Mouse (Mus musculus): ENCODE data around the gene Polr1d.

Polr1d gene

DNA sequence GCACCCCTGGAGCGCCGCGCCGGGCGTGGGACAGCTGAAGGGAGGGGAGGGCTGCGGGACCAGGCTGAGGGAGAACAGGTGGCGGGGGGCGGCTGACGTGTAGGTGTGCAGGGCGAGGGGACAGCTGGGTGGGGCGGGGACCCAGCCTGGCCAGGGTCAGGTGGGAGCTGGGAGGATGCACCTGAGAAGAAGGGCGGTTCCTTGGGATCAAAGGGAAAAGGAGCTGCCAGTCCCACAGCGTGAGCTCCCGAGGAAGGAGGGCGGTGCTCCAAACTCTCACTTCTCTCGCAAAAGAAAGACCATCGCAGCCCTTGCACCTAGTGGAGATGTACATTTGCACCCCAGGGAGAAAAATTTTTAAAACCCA, at the start of gene Polr1d:
Gene Polr1d, plus strand, starts transcription at position 252 of the 367 bp plus-strand sequence.
- no peak for DNase-seq (ENCODE audit: low read depth)

- no peak for DNase-seq (ENCODE audit: low read depth)
Measured at GRCm38 (mm10) chr5:147031281-147031680, 45.6 kb upstream of the Polr1d start.

DNA sequence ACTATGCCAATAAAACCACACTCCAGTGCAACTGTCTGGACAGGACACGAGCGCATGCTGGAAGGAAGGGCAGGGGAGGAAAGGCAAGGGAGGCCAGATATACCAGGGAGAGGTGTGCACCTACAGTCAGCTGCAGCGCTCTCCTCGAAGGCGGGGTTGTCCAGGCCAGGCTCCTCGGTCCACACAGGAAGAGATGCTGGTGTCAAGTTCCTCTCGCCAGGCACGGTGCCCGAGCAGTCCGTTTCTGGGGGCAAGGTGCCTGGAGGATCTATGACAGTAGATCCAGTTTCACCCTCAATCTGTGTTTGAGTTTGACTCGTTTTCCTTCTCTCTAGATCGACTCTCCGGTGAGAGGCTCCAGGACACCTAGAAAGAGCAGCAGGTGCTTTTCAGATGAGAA, 43.7 kb upstream of the Polr1d start:
- DNase-seq (ENCODE audit: low read depth): no peak

DNA sequence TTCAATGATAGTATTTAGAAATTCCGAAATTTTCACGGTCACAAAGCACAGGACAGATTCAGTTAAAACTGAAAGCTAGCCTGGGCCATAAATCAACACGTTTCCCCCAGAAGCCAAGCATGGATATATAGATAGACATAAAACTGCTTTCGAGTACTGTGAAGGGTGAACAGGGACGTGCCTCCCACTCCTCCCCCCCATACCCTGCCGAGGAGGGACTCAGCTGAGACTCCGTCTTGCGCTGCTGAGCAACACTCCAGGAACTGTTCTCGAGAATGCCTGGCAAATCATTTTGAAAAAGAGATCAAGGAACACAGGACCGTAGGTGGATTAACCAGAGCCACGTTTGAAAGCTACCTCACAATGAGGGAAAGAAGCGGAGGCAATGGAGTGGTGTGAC, 42.6 kb upstream of the Polr1d start:
- DNase-seq (ENCODE audit: low read depth): no peak

- no peak for DNase-seq (ENCODE audit: low read depth)
Measured at GRCm38 (mm10) chr5:147035301-147035700, 41.5 kb upstream of the Polr1d start.

DNA sequence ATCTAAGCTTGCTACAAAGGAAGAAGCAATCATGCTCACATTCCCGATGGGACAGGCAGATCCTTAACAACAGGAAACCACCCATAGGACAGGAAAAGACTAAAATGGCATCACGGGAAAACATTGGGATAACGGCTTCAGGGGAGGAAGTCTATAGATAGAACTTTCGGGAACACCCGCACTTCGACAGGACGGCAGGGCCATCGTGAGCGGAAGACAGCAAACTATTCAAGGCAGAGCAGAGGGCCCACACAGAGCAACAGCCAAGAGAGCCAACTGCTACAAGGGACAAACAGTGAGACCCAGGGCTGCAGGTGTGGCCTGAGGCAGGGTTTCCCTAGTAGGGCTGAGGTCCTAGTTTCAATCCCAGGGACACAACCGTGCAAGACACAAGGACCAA, 40.8 kb upstream of the Polr1d start:
- DNase-seq (ENCODE audit: low read depth): no peak

DNA sequence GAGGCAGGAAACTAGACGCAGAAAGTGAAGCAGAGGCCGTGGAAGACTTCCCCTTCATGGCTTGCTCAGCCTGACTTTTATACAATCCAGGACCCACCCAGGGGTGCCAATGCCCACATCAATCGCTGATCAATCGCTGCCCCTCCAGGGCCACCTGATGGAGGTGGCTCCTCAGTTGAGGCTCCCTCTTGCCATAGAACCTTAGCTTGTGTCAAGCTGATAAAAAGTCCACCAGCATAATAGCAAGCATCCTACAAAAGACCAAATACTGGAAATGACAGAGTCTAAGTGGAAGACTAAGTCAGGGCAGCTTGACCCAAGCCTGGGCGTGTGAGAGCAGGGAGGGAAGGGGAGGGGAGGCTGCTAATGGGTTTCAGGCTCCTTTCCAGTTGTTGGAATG, 40.2 kb upstream of the Polr1d start:
- no peak for DNase-seq (ENCODE audit: low read depth)

DNA sequence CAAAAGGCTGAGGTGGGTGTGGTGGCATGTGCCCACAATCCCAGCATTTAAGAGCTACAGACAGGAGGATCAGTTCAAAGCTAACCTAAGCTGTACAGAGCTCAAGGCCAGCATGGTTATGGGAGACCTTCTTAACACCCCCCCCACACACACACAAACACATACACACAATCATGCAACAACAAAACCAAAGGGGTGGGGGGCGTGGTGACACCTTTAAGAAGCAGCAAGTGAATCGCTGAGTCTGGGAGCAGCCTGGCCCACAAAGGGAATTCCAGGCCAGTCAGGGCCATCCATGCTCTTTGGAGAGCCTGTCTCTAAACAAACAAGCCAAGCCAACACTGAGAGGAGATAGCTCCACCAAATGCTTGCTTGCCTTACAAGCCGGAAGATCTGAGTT, 39.2 kb upstream of the Polr1d start:
- no peak for DNase-seq (ENCODE audit: low read depth)

GRCm38 (mm10) chr5:147039394-147039793, 37.5 kb upstream of the Polr1d start:
- DNase-seq (ENCODE audit: low read depth): peak; percentile 39

DNA sequence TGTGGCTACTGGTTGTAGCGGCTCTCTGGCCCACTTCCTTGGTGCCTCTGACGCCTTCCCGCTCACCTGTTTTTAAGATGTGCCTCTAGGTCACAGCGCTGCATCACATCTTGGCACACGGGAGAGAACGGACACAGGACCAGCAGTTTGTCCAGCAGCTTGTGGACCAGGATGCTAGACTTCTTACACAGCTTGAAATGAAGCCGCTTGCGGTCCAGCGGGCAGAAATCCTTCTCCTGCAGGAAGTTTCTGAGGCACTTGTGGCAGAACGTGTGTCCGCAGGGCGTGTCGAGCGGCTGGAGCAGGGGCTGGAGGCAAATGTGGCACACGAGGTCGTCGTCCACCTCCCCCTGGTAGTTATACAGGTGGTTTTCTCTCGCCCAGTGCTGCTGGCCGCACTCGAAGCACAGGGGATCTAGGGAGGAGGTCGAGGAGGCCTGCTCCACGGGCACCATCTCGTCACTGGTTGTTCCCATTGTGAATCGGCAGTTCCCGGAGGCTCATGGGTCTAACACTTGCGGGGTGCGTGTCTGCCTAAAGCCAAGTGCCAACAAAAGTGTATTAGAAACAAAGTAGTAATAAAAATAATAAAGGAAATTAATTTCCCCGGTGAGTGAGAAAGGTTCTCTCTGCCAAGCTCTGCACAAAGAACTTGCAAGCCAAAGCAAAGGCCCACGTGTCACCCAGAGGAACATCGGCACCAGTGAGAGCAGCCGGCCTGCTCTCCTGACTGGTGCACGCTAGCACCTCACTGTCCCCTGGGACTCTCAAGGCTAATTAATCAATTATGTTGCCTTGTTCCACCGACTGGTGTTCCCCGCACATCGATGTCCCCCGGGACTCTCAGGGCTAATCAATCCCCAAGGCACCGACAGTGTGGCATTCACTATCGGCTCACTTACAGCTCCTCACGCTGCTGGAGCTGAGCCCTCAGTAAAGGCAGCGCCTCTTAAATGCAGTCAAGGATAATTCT, 34.6 kb upstream of the Polr1d start:
- no peak for DNase-seq (ENCODE audit: low read depth)

- no peak for DNase-seq (ENCODE audit: low read depth)
Measured at GRCm38 (mm10) chr5:147043240-147043844, 33.5 kb upstream of the Polr1d start.

DNA sequence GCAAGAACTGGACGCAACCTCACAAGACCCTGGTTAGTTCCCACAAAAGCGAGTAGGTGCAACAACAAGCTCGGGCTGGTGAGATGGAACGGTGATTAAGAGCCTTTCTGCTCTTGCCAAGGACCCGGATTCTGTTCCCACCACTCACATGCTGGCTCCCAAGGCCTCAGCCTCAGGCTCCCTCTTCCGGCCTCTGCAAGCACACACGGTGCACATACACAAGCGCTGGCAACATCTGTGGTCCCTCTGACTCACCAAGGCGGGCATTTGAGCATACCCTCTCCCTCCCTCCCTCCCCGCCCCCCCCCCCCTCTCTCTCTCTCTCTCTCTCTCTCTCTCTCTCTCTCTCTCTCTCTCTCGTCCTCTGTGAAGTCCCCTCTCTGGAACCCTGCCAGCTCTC, 31.5 kb upstream of the Polr1d start:
- peak; percentile 28 for DNase-seq (ENCODE audit: low read depth)

DNA sequence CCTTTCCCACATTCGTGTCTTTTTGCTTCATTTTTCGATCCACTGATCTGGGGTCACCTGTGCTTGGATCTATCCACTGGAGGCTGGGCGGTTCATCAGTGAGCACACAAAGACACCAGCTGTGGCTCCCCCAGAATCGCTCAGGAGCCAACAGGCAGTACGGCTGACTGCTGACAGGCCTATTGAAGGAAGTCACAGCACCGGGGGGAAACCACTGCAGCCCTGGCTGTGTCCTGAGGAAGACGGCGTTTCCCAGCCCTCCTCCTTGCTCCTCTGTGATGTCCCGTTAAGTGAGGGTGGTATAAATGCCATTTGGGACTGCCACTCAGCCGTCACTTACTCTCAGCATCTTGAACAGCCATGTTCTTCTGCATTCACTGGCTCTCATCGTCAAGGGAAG, 30.9 kb upstream of the Polr1d start:
- no peak for DNase-seq (ENCODE audit: low read depth)

GRCm38 (mm10) chr5:147049544-147050209, 27.2 kb upstream of the Polr1d start:
- DNase-seq (ENCODE audit: low read depth): peak; percentile 79

GRCm38 (mm10) chr5:147050816-147051499, 25.9 kb upstream of the Polr1d start:
- DNase-seq (ENCODE audit: low read depth): peak; percentile 54

GRCm38 (mm10) chr5:147051500-147052308, 25.1 kb upstream of the Polr1d start:
- DNase-seq (ENCODE audit: low read depth): no peak

DNA sequence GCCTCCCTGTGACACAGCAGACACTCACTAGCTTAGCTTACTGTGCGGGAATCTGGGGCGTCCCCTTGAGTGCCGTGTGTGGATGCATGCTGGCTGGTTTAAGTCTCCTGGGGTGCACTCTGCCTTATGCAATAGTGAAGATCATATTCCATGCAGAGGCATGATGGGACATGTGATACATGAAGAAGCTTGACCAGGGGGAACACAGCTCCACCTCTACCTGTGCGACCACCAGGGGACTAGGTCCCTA, 24.6 kb upstream of the Polr1d start:
- no peak for DNase-seq (ENCODE audit: low read depth)

DNA sequence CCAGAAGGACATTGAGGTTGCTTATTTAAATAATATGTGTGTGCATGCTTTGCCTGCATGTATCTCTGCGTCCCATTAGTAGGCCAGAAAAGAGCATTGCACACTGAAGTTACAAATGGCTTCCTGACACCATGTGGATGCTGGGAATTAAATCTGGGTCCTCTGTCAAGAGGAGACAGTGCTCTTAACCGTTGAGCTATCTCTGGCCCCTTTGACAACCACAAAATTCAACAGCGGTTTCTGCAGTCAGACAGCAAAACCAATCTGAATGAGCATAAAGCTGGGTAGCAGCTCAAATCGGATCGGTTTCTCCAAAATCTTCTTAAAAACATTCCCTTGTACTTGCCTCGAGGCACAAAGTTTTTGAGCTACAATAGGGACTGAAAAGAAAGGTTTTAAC, 23.8 kb upstream of the Polr1d start:
- no peak for DNase-seq (ENCODE audit: low read depth)

GRCm38 (mm10) chr5:147053481-147053880, 23.4 kb upstream of the Polr1d start:
- no peak for DNase-seq (ENCODE audit: low read depth)

DNA sequence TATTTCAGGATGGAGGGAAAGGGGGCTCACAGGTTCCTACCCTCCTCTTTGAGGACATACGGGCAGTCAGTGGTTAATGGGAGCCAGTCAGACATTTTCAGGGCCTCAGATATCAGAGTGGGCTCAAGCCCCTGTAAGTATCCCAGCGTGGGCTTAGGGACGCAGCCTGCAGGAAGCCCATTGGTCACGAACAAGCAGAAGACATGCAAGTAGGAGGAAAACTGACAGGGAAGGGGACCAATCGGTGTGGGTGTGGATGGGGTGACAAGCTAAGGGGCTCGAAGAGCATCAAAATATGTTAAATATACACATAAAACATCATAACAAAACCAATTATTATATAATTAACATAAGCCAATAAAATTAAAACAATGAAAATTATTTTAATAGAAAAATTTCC, 22.5 kb upstream of the Polr1d start:
- no peak for DNase-seq (ENCODE audit: low read depth)

- DNase-seq (ENCODE audit: low read depth): no peak
Measured at GRCm38 (mm10) chr5:147054747-147055270, 22.0 kb upstream of the Polr1d start.

All from 416B (cell line).